Mouse (Mus musculus) stomach, postnatal 0 days (tissue): ENCODE results near the gene Minar1. TPM values are rescaled to one million over a fixed set of nuclear protein-coding genes. Genes with fewer than 3 reads are reported as not detected.

Experiments
- ATAC-seq: fragments of 200-750 bp; cut with Nextera tagmentation; 2 replicates; pipeline ENCODE4 v1.8.0; 2017; ENCODE audit not compliant: low FRiP score, low TSS enrichment
- DNase-seq: peaks from one replicate; pipeline ENCODE4 v3.0.0-alpha.2; 2016; ENCODE audit warnings: low spot score
- H3K27ac ChIP-seq: fragments of 300-500 bp; sonication (generic); replicated peaks from 2 replicates; pipeline ENCODE4 v1.5.1; 2014; ENCODE audit warnings: mild to moderate bottlenecking, control low read depth
- H3K27me3 ChIP-seq: fragments of 300-500 bp; sonication (generic); 2 replicates; pipeline ENCODE4 v1.6.1; 2014; ENCODE audit warnings: low read length; ENCODE audit not compliant: control insufficient read depth, insufficient read depth
- H3K36me3 ChIP-seq: fragments of 300-500 bp; sonication (generic); 2 replicates; pipeline ENCODE4 v1.6.1; 2014; ENCODE audit warnings: low read length, mixed read lengths; ENCODE audit not compliant: control insufficient read depth, insufficient read depth
- H3K4me1 ChIP-seq: fragments of 300-500 bp; sonication (generic); replicated peaks from 2 replicates; pipeline ENCODE4 v1.6.1; 2014; ENCODE audit warnings: antibody characterized with exemption; ENCODE audit not compliant: control insufficient read depth, insufficient read depth
- H3K4me2 ChIP-seq: fragments of 300-500 bp; sonication (generic); replicated peaks from 2 replicates; pipeline ENCODE4 v1.6.1; 2014; ENCODE audit warnings: low read depth, mild to moderate bottlenecking, control low read depth, moderate library complexity
- H3K4me3 ChIP-seq: fragments of 300-500 bp; sonication (generic); 2 replicates; pipeline ENCODE4 v1.5.1; 2014; ENCODE audit warnings: low read depth, low read length, control low read depth
- H3K9ac ChIP-seq: fragments of 300-500 bp; sonication (generic); 2 replicates; pipeline ENCODE4 v1.6.1; 2014; ENCODE audit warnings: mild to moderate bottlenecking, low read length, control low read depth, mixed read lengths
- H3K9me3 ChIP-seq: fragments of 300-500 bp; sonication (generic); 2 replicates; pipeline ENCODE4 v1.6.1; 2016; ENCODE audit warnings: low read length; ENCODE audit not compliant: control insufficient read depth
- CTCF ChIP-seq: IDR thresholded peaks from 2 replicates; pipeline ENCODE4 v1.5.1; 2016; ENCODE audit warnings: antibody characterized with exemption, low read depth, mild to moderate bottlenecking, moderate library complexity
- EP300 ChIP-seq: optimal IDR thresholded peaks from 2 replicates; pipeline ENCODE3; 2016; ENCODE audit warnings: antibody characterized with exemption
- WGBS: fragments of 180-500 bp; shearing (Covaris S2); extraction: QIAGEN DNeasy Blood & Tissue Kit; methylation state at CpG from one replicate; pipeline ENCODE4 v1.1.7; 2014; 5-methylcytosine and 5-hydroxymethylcytosine counted together
- polyA plus RNA-seq: library from polyadenylated mRNA; unstranded; fragments of >200 nt; fragmentation: Nextera tagmentation; extraction: Ambion mirVana; gene quantifications from 2 replicates; pipeline ENCODE4 v1.2.1, GENCODE M21; 2015

Minar1 gene
- polyA plus RNA-seq, 1 experiment from 2014 or later: 0.04 TPM

- 0 out of 2 replicates have a peak, but pooled peaks have one; percentile 7 for ATAC-seq
- H3K4me3 ChIP-seq: peak overlapping the region; percentile 40
- H3K4me1 ChIP-seq: peaks cover 7% of the 10 kb centered on the region
- H3K36me3 ChIP-seq: no peaks in the 10 kb centered on the region
- peak overlapping the region; percentile 65 for H3K4me2 ChIP-seq
- H3K9ac ChIP-seq: peak overlapping the region; percentile 31; the same call in 1 of the 2 replicates
- no peak overlapping the region for H3K27ac ChIP-seq
- H3K9me3 ChIP-seq: no peaks in the 10 kb centered on the region
- peaks cover 6% of the 10 kb centered on the region; the same call in 1 of the 2 replicates for H3K27me3 ChIP-seq
- TF ChIP-seq CTCF: no peak
- TF ChIP-seq EP300: no peak
- peak; percentile 16 for DNase-seq
- 4% methylated on average over 42 of the region's 42 CpGs for WGBS
Measured at GRCm38 (mm10) chr9:89622296-89623005, 474 bp downstream of the Minar1 start.

DNA sequence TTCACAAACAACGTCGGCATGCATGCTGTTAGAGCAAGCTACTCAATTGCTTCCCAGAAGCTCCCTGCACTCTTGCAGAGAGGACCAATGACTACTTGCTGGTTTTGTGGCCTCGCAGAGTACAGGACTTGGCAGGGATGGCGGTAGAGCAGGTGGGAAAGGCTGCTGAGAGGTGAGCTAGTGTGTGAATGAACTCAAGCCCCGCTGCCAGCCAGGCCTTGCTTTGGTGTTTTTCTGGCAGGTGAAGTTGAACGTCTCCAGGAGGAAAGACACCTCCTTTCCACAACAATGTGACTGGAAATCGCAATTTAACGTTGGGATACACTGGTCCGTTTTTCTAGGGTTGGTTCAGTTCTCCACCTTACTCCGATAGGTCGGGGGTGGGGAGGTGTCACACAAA is 1.2 kb downstream of the Minar1 start:
- no peaks in the 10 kb centered on the region for H3K9me3 ChIP-seq
- H3K27ac ChIP-seq: no peak overlapping the region
- no peak for ATAC-seq
- WGBS: 7% methylated on average over 11 of the region's 11 CpGs
- no peak overlapping the region for H3K9ac ChIP-seq
- no peaks in the 10 kb centered on the region for H3K36me3 ChIP-seq
- DNase-seq: no peak
- H3K4me2 ChIP-seq: no peak overlapping the region
- no peak for TF ChIP-seq CTCF
- no peak for TF ChIP-seq EP300
- H3K4me3 ChIP-seq: no peak overlapping the region
- H3K4me1 ChIP-seq: peaks cover 7% of the 10 kb centered on the region
- peaks cover 6% of the 10 kb centered on the region; the same call in 1 of the 2 replicates for H3K27me3 ChIP-seq

DNA sequence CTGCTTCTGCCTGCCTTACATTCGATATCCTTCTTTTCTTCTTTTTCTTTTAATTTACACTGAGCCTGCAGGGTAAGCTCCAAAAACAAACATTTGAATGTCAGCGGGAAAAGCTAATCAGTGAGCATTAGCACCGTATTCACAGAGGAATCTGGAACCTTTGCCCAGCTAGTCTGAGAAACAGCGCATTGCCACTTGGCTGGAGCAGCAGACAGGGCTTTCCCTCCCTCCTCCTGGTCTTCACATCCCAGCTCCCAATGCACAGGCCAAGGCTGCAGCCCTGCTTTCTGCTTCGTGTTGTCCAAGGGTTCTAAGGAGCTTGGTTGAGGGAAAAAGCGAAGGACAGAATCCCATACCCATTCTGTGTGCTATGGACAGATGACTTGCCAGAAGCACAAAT is 2.6 kb downstream of the Minar1 start:
- ATAC-seq: no peak
- H3K4me2 ChIP-seq: no peak overlapping the region
- H3K27ac ChIP-seq: no peak overlapping the region
- H3K9ac ChIP-seq: no peak overlapping the region
- 23% methylated on average over 6 of the region's 6 CpGs for WGBS
- H3K4me3 ChIP-seq: no peak overlapping the region
- no peaks in the 10 kb centered on the region for H3K36me3 ChIP-seq
- H3K27me3 ChIP-seq: peaks cover 6% of the 10 kb centered on the region; the same call in 1 of the 2 replicates
- no peaks in the 10 kb centered on the region for H3K9me3 ChIP-seq
- TF ChIP-seq CTCF (no peak), EP300 (no peak)
- peaks cover 7% of the 10 kb centered on the region for H3K4me1 ChIP-seq
- DNase-seq: no peak

GRCm38 (mm10) chr9:89616946-89617345 is 6.0 kb downstream of the Minar1 start:
- no peak for ATAC-seq
- Histone ChIP-seq H3K9me3 (no peaks in the 10 kb centered on the region), H3K27ac (no peak overlapping the region), H3K27me3 (no peaks in the 10 kb centered on the region), H3K4me1 (no peaks in the 10 kb centered on the region), H3K4me3 (no peak overlapping the region), H3K4me2 (no peak overlapping the region), H3K9ac (no peak overlapping the region), H3K36me3 (no peaks in the 10 kb centered on the region)
- 93% methylated on average over 2 of the region's 2 CpGs for WGBS
- TF ChIP-seq EP300 (no peak), CTCF (no peak)
- DNase-seq: no peak

DNA sequence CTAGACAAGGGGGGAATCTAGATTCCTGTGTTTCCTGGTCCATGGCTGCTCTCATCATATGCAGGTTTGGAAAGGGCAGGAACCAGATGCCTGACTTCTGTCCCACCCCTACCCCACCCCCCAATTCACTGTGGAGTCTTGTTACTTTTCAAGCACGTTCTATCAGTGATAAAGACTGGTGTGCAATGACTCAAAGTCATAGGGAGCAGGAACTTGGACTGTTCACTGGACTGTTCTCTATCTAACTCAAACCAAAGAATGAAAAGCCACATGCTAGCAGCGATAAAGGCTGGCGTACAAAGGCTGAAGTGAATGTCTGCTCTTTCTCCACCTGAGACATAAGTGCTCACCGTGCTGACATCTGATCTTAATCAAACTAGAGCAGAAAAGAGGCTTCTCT is 12.3 kb downstream of the Minar1 start:
- no peaks in the 10 kb centered on the region for H3K36me3 ChIP-seq
- H3K4me2 ChIP-seq: no peak overlapping the region
- DNase-seq: no peak
- no peak overlapping the region for H3K27ac ChIP-seq
- WGBS: 44% methylated on average over 4 of the region's 4 CpGs
- no peaks in the 10 kb centered on the region for H3K27me3 ChIP-seq
- H3K9me3 ChIP-seq: no peaks in the 10 kb centered on the region
- no peak for ATAC-seq
- H3K4me1 ChIP-seq: no peaks in the 10 kb centered on the region
- TF ChIP-seq EP300 (no peak), CTCF (no peak)
- H3K9ac ChIP-seq: no peak overlapping the region
- H3K4me3 ChIP-seq: no peak overlapping the region

GRCm38 (mm10) chr9:89607321-89607720 is 15.6 kb downstream of the Minar1 start:
- TF ChIP-seq CTCF (no peak), EP300 (no peak)
- Histone ChIP-seq H3K9me3 (no peaks in the 10 kb centered on the region), H3K4me2 (no peak overlapping the region), H3K4me3 (no peak overlapping the region), H3K4me1 (no peaks in the 10 kb centered on the region), H3K36me3 (no peaks in the 10 kb centered on the region), H3K9ac (no peak overlapping the region), H3K27ac (no peak overlapping the region), H3K27me3 (no peaks in the 10 kb centered on the region)
- DNase-seq: no peak
- 67% methylated on average over 7 of the region's 7 CpGs for WGBS
- ATAC-seq: no peak
